In the genomic region with DNA sequence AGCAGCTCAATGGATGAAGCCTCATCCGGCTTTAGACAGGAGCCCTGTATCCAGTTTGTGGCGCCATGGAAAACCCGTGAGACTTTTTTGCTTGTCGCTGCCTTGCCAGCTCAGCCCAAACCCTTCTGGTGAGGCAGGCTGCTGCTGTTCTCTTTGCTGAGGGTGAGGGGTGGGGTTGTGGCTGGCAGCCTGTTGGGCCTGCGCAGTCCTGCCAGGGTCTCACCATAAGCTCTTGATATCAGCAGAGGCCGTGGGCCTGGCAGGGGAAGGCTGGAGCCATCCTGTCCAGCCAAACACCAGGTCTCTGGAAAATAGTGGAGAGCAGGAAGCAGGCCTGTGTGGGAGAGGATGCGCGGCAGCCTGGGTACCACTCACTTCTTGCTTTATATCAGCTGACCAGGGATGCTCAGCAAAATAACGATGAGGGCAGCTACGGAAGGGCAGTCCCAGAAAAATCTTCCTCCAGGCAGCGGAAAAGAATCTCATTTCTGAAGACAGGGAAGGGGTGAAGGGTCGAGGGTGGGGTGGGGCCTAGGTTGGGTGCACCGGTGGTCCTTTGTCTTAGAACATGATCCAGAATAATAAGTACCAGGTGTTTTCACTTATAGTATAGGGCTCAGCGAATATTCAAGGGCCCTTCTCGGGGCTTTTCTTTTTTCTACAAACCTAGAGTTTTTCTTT, we compare ENCODE assay signal across 9 mouse cellular contexts.
DNase-seq lines count a peak whose midpoint lies in the region; ATAC-seq lines count a peak whose summit lies in the region.
"Had no signal": no experiment of that assay in that cellular context is flagged by ENCODE, and none has a peak within 500 bp of the region (broad histone marks: within the 10 kb centered on the region; RNA-seq: fewer than 3 reads in every experiment).

No protein-coding gene starts in this region.

- intact Hi-C loops in left cerebral cortex, postnatal 14 days (cut with DNase I): loop anchor here (5.0 kb wide), 1 partner anchor 39 kb away; no protein-coding TSS in a partner anchor

- peak; percentile 55 to 56 for DNase-seq in cerebellum, postnatal 25 days
- DNase-seq in cerebellum, adult 8-10 months: no peak
- peak; percentile 35 for DNase-seq in thymus, postnatal 4 days
- no peak for DNase-seq in thymus, postnatal 14 days
- DNase-seq in left cerebral cortex, postnatal 14 days (ENCODE audit: low spot score in 2 of 2): peak; percentile 57 to 64
- no peak for DNase-seq in adrenal gland, postnatal 25 days
- no peak for DNase-seq in urinary bladder, postnatal 36 days (ENCODE audit: low spot score in 2 of 2)
- DNase-seq: kidney, adult 2 months had no signal

- no peak for ATAC-seq in inflammation-experienced regulatory T-cells, adult 6 months

Comparison
In these comparisons a context has a peak if more than half of its experiments do, and no peak if none do; other contexts are left out.
1. DNase-seq: peak in cerebellum, postnatal 25 days (2 of 2), thymus, postnatal 4 days (single experiment) and left cerebral cortex, postnatal 14 days (2 of 2); none in cerebellum, adult 8-10 months (single experiment), thymus, postnatal 14 days (single experiment), adrenal gland, postnatal 25 days (single experiment) and urinary bladder, postnatal 36 days (0 of 2).